Mouse (Mus musculus) liver, embryonic 14.5 days (tissue): Measurements from ENCODE around the gene Mtus2.

ENCODE experiments used
- CTCF ChIP-seq: IDR thresholded peaks from 2 replicates; pipeline ENCODE4 v1.5.1; 2016; ENCODE audit warnings: antibody characterized with exemption, low read depth, control low read depth
- EP300 ChIP-seq: IDR thresholded peaks from 2 replicates; pipeline ENCODE4 v1.6.1; 2016; ENCODE audit warnings: antibody characterized with exemption, low read depth

DNA sequence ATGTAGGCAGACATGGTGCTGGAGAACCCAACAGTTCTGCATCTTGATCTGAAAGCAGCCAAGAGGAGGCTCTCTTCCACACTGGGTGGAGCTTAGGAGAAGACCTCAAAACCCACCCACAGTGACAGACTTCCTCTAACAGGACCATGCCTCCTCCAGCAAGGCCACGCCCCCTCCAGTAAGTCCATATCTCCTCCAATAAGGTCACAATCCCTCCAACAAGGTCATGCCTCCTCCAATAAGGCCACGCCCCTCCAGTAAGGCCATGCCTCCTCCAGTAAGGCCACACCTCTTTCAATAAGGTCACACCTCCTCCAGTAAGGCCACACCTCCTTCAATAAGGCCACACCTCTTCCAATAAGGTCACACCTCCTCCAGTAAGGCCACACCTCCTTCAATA, 288.3 kb downstream of the Mtus2 start:
- TF ChIP-seq EP300: no peak
- TF ChIP-seq CTCF: no peak
